Mouse (Mus musculus) A20 (cell line): ENCODE measurements around the gene C730034F03Rik.
A peak's percentile ranks its signal among the peaks of the same experiment; 100 is the strongest.

Experiments used
- DNase-seq: peaks from one replicate; pipeline ENCODE4 v3.0.0-alpha.2; 2011; ENCODE audit warnings: low read depth, low spot score

Gene C730034F03Rik

DNA sequence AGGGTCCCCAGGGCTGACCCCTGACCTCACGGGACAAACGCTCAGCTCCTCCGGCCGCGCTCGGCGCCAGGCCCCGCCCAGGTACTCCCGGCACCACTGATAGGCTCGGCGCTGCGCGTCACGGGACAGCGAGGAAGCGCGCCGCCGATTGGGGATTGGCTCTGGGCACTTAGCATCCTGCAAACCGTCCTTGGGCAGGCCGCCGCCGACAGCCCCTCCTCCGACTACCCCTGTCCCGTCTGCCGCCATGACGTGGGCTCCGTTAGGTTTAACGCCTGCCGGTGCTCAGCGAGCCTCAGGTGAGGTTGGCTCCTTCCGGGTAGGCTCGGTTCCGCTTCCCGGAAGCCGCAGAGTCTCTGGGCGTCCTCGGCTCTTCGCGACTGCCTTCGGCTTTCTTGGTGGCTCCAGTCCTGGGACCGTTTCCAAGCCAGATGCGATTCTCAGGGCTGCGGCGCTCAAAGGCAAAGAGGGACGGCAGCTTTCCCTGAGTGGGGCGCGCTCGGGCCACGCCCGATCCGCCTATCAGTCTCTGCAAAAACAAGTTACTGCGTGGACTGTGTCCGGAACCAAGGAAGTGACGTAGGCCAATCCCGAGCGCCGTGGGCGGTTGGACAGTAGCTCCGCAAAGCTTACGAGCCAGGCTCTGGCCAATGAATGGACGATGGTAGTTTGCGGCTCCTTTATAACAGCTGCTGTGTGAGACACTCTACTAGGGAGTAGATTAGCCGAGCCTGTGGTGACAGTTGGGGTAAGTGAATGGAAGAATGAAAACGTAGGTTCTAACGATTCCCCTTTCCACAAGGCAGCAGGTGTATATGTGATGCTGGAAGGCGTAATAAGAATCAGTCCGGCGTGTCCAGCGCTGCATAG, at the start of gene C730034F03Rik, which contains the start of the genes Gm44502 and Chkb:
Gene C730034F03Rik, plus strand, starts transcription at position 238 of the 870 bp plus-strand sequence.
Gene Gm44502, minus strand, starts transcription at position 345 of the 870 bp plus-strand sequence.
Gene Chkb, minus strand, starts transcription at position 557 of the 870 bp plus-strand sequence.
- peak; percentile 97 for DNase-seq

- DNase-seq = no peak
Measured at GRCm38 (mm10) chr15:89384617-89385016, 44.8 kb upstream of the C730034F03Rik start, which contains the start of gene Klhdc7b. TSS of gene Klhdc7b (plus strand) at chr15:89384917.

GRCm38 (mm10) chr15:89387127-89387526, 42.3 kb upstream of the C730034F03Rik start:
- DNase-seq = no peak

- DNase-seq = no peak
Measured at GRCm38 (mm10) chr15:89390081-89390480, 39.3 kb upstream of the C730034F03Rik start.

- DNase-seq = no peak
Measured at GRCm38 (mm10) chr15:89396883-89397282, 32.5 kb upstream of the C730034F03Rik start.

- no peak for DNase-seq
Measured at GRCm38 (mm10) chr15:89398146-89398545, 31.2 kb upstream of the C730034F03Rik start.

DNA sequence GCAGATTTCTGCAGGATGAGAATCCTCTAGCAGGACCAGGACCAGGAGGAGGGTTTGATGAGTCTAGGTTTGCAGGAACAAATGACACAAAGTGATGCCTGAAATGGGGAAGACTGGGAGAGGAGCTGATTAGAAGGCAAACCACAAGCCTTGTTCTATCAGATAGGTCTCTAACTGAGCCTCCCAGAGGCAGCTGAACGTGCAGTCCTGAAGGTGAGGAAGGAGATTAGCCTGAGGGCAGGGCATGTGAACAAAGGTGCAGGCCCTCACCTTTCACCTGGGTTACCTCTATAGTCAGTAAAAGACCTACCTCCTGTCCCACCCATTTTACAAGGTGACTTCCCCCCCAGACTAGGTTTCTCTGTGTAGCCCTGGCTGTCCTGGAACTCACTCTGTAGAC, 29.7 kb upstream of the C730034F03Rik start:
- DNase-seq = no peak

DNA sequence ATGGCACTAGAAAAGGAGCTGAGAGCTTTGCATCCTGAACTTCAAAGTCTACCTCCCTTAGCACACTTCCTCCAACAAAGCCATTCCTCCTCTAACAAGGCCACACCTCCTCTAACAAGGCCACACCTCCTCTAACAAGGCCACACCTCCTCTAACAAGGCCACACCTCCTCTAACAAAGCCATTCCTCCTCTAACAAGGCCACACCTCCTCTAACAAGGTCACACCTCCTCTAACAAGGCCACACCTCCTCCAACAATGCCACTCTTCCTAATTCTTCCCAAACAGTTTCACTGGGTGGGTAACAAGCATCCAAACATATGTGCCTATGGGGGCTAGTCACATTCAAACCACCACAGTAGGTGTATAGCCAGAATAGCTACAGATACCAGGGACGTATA, 26.9 kb upstream of the C730034F03Rik start:
- peak; percentile 20 for DNase-seq

- DNase-seq = no peak
Measured at GRCm38 (mm10) chr15:89404831-89405623, 24.4 kb upstream of the C730034F03Rik start.

GRCm38 (mm10) chr15:89406691-89407090, 22.7 kb upstream of the C730034F03Rik start:
- no peak for DNase-seq

GRCm38 (mm10) chr15:89410118-89410517, 19.3 kb upstream of the C730034F03Rik start, which contains the start of gene Syce3:
TSS of gene Syce3 (minus strand) at chr15:89410503.
- DNase-seq = no peak

- no peak for DNase-seq
Measured at GRCm38 (mm10) chr15:89415282-89415681, 14.1 kb upstream of the C730034F03Rik start.

DNA sequence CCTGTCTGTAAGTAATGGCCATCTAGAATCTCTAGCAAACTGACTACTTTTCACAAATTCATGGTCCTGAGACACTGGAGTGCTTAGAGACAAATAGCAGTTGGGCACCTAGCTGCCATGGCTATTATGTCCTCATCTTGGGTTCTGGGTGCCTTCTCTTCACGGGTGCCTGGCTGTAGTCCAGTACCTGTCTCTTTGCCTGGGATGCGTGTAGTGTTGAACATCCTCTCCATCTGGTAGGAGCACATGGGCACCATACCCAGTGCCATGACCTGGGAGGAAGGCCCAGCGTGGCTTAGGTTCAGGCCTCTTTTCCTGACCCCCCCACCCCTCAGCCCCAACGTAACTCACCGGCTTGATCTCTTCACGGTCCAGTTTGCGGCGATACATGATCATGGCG, 7.5 kb upstream of the C730034F03Rik start:
- no peak for DNase-seq

DNA sequence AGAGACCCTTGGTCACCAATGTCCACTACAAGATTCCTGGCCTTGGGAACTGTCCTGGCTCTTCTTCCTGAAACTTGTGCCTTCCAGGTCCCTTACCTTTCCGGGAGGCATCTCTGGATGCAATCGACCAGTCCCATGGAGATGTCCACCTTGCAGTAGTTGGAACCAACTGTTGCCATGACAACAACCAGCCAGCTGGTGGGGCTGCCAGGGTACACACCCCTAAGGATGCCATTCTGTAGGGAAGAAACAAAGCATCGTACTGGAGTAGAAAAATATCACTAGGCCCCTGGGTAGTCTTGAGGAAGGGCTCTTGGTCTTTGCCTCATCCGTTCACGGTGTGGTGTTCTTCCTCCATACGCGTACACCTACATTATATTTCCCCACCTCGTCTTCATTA, 4.8 kb upstream of the C730034F03Rik start:
- no peak for DNase-seq

GRCm38 (mm10) chr15:89425711-89426121, 3.7 kb upstream of the C730034F03Rik start, which contains the start of gene Cpt1b:
TSS of gene Cpt1b (minus strand) at chr15:89425863.
- no peak for DNase-seq

DNA sequence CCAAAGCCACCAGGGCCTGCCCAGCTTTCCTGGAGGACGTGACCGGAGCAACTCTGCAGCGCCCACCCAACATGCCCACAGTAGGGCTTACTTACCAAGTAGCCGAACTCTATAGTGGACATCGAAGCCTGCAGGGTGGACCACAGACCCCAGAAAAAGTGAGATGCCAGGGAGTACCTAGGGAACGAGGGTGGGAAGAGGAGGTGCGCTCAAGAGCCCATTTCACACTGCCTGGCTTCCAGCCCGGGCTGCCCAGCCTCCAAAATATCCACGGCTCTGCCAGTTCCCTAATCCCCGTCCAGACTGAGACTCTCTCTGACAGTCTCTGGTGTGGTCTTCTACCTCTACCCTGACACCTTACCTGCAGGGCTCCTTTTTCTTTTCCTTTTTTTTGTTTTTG, 2.7 kb upstream of the C730034F03Rik start:
- no peak for DNase-seq

GRCm38 (mm10) chr15:89428136-89428790, 1.1 kb upstream of the C730034F03Rik start:
- no peak for DNase-seq

GRCm38 (mm10) chr15:89428821-89429351, 503 bp upstream of the C730034F03Rik start:
- DNase-seq = no peak

DNA sequence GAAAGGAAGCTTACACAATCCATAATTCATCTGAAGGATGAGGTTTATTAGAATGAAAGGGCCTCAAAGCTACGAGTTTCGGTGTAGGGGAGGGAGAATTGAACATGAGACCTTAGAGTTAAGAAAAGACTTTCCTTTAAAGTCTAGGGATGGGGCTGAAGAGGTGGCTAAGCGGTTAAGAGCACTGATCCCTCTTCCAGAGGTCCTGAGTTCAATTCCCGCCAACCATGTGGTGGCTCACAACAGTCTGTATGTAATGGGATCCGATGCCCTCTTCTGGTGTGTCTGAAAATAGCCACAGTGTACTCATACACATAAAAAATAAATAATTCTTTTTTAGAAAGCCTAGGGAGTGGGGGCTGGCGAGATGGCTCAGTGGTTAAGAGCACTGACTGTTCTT, 952 bp downstream of the C730034F03Rik start:
- DNase-seq = peak; percentile 78

- DNase-seq = peak; percentile 63
Measured at GRCm38 (mm10) chr15:89430771-89431170, 1.4 kb downstream of the C730034F03Rik start.

DNA sequence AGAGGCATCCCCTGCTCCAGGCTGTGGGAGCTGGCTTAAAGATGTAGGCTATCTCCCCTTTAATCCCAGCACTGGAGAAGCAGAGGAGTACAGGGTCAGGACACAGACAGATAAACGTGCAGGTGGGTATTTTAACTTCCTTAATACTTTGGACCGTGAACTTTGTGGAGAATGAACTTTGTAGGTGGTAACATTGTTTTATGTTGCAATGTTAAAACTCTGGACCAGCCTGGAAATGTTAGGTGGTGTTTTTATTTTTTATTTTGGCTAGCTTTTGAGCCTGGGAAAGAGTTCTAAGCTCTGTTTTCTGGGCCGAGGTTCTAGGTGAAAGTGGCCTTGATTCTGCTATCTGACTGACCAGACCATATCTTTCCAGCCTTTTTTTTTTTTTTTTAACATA, 1.9 kb downstream of the C730034F03Rik start:
- no peak for DNase-seq
